Mouse (Mus musculus) ES-E14 (cell line): ENCODE results near the gene Yars2. TPM values are rescaled to one million over a fixed set of nuclear protein-coding genes. Genes with fewer than 3 reads are reported as not detected.
"Not testable (repeated sequence)": the region's sequence is repeated elsewhere in the genome, so short reads cannot be mapped to it uniquely, and the experiment has no call there.

Experiments used
- DNase-seq: peaks from one replicate; pipeline ENCODE4 v3.0.0-alpha.2; 2013; ENCODE audit warnings: low read depth, low spot score
- H3K27ac ChIP-seq: 2 replicates; pipeline ENCODE4 v1.5.1; 2012; ENCODE audit warnings: low read depth, mild to moderate bottlenecking, low read length, moderate library complexity, mixed read lengths; ENCODE audit not compliant: poor library complexity, insufficient read depth, severe bottlenecking
- H3K36me3 ChIP-seq: 2 replicates; pipeline ENCODE4 v1.6.1; 2012; ENCODE audit warnings: mild to moderate bottlenecking, low read length, moderate library complexity, mixed read lengths; ENCODE audit not compliant: control insufficient read depth, poor library complexity, insufficient read depth, severe bottlenecking
- H3K4me1 ChIP-seq, 2 experiments: fragments of 150-350 bp in 1 of 2; sonication (generic) in 1 of 2; 2 replicates each; pipeline ENCODE4 v1.6.1; 2012; ENCODE audit warnings: low read length in 2 of 2, mild to moderate bottlenecking in 1 of 2, mixed read lengths in 1 of 2; ENCODE audit not compliant: control insufficient read depth in 2 of 2, insufficient read depth in 2 of 2, poor library complexity in 1 of 2
- H3K4me3 ChIP-seq, 2 experiments: fragments of 150-350 bp in 1 of 2; sonication (generic) in 1 of 2; 2 replicates each; pipeline ENCODE4 v1.5.1; 2012; ENCODE audit warnings: low read length in 2 of 2, low read depth in 1 of 2, mild to moderate bottlenecking in 1 of 2, mixed read lengths in 1 of 2; ENCODE audit not compliant: insufficient read depth in 1 of 2, poor library complexity in 1 of 2, severe bottlenecking in 1 of 2
- H3K9ac ChIP-seq: 2 replicates; pipeline ENCODE4 v1.6.1; 2012; ENCODE audit warnings: low read depth, mild to moderate bottlenecking, low read length, mixed read lengths; ENCODE audit not compliant: poor library complexity, insufficient read depth, severe bottlenecking
- H3K9me3 ChIP-seq: fragments of 150-350 bp; sonication (generic); 2 replicates; pipeline ENCODE4 v1.6.1; 2012; ENCODE audit warnings: low read depth, mild to moderate bottlenecking, low read length; ENCODE audit not compliant: control insufficient read depth, insufficient read depth
- CHD2 ChIP-seq: IDR thresholded peaks from 2 replicates; pipeline ENCODE4 v1.6.1; 2014; ENCODE audit warnings: mild to moderate bottlenecking, low read depth, low read length, inconsistent platforms
- HCFC1 ChIP-seq: IDR thresholded peaks from 2 replicates; pipeline ENCODE4 v1.6.1; 2012; ENCODE audit warnings: low read length, inconsistent platforms, borderline replicate concordance; ENCODE audit not compliant: insufficient read depth
- MAFK ChIP-seq: IDR thresholded peaks from 2 replicates; pipeline ENCODE4 v1.6.1; 2014; ENCODE audit warnings: mild to moderate bottlenecking, low read depth, low read length, inconsistent platforms; ENCODE audit not compliant: insufficient read depth
- ZC3H11A ChIP-seq: IDR thresholded peaks from 2 replicates; pipeline ENCODE4 v1.6.1; 2012; ENCODE audit warnings: low read depth, mild to moderate bottlenecking, inconsistent platforms, low read length, borderline replicate concordance
- ZNF384 ChIP-seq: IDR thresholded peaks from 2 replicates; pipeline ENCODE4 v1.6.1; 2012; ENCODE audit warnings: low read depth, low read length, inconsistent platforms
- in situ Hi-C, 2 experiments: fragments of 600-800 bp; cut with MboI; formaldehyde crosslinking; loops; one replicate each; pipeline ENCODE4 v1.15.1; 2025; ENCODE audit warnings: low sequenced_read_pairs in 2 of 2, inconsistent platforms in 1 of 2; ENCODE audit not compliant: unreplicated experiment in 2 of 2
- total RNA-seq: library from RNA; depleted of rRNA; stranded (reverse); fragments of 300-350 nt; gene quantifications from 2 replicates; pipeline ENCODE4 v1.2.3, GENCODE M21; 2012; rRNA removed

The Yars2 gene
- total RNA-seq, 1 experiment = 68.6 TPM

- H3K4me3 ChIP-seq = no peak overlapping the region
- no peak overlapping the region for H3K9ac ChIP-seq
- TF ChIP-seq ZNF384 (no peak), ZC3H11A (no peak), CHD2 (no peak), MAFK (no peak)
- no peak for DNase-seq
- H3K9me3 ChIP-seq = no peaks in the 10 kb centered on the region
- no peaks in the 10 kb centered on the region; a peak in 1 of 4 replicates for H3K4me1 ChIP-seq
- H3K36me3 ChIP-seq = peaks cover 13% of the 10 kb centered on the region
- in situ Hi-C loops = no loop called here
- no peak overlapping the region for H3K27ac ChIP-seq
Measured at GRCm38 (mm10) chr16:16325775-16326336, 23.1 kb downstream of the Yars2 start.

- TF ChIP-seq MAFK (no peak), ZNF384 (no peak), CHD2 (no peak), HCFC1 (no peak), ZC3H11A (no peak)
- Histone ChIP-seq H3K4me3 (no peak overlapping the region), H3K9me3 (no peaks in the 10 kb centered on the region), H3K4me1 (0 out of 4 replicates have a peak, but pooled peaks cover 0 to 1% of the 10 kb centered on the region in 2 experiments), H3K27ac (no peak overlapping the region), H3K9ac (no peak overlapping the region), H3K36me3 (peaks cover 4% of the 10 kb centered on the region)
- in situ Hi-C loops = no loop called here
- no peak for DNase-seq
Measured at GRCm38 (mm10) chr16:16346420-16346819, 43.7 kb downstream of the Yars2 start.

DNA sequence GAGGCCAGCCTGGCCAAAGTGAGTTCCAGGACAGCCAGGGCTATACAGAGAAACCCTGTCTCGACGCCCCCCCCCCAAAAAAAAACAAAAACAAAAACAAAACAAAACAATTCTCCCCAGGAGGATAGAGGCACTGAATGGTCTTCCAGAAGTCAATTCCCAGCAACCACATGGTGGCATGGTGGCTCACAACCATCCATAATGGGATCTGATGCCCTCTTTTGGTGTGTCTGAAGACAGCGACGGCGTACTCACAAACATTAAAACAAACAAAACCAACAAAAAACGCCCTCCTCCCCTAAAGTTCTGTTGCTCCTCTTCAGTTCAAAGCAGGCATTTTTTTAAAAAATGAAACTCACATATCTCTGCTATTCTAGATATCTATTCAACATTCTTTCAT lies 55.1 kb downstream of the Yars2 start:
- in situ Hi-C loops = no loop called here
- Histone ChIP-seq H3K36me3 (no peaks in the 10 kb centered on the region), H3K4me3 (peak overlapping the region; percentile 80 to 95), H3K4me1 (no peaks in the 10 kb centered on the region), H3K9ac (peak overlapping the region; percentile 66), H3K9me3 (no peaks in the 10 kb centered on the region), H3K27ac (no peak overlapping the region)
- TF ChIP-seq MAFK = no peak
- TF ChIP-seq ZC3H11A = no peak
- no peak for TF ChIP-seq ZNF384
- no peak for TF ChIP-seq CHD2
- TF ChIP-seq HCFC1 = no peak
- peak; percentile 12 for DNase-seq

DNA sequence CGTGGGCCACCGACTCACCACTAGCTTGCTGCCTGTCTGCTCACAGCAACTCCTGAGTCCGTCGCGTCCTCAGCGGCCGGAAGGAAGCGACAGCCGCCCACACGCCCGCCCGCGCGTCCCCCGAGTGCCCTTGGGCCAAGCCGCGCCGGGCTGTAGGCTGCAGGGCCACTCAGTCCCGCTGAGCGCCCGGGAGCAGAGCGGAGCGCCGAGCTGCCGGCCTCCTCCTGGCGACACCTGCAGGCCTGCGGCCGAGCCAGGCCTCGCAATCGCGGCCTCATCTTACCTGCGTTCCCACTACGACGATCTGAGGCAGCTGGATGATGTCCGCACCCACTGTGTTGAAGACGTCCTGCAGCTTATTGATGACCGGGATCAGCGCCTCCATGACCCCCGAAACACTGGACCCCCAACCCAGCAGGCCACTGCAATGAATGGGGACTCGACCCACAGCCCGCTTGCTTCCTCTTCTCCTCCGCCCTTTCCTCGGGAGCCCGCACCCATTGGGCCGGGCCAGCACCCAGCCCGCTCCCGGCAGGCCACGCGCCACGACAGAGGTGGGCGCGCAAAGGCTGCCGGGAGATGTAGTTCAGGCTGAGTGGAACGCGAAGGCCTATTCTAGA lies 55.8 kb downstream of the Yars2 start, which contains the start of gene Dnm1l:
Gene Dnm1l, minus strand, starts transcription at position 479 of the 620 bp plus-strand sequence.
- no peak for TF ChIP-seq ZC3H11A
- TF ChIP-seq CHD2 = no peak
- TF ChIP-seq ZNF384 = no peak
- peak; percentile 95 for TF ChIP-seq HCFC1
- TF ChIP-seq MAFK = no peak
- Histone ChIP-seq H3K9ac (peak within 1 kb of the TSS; percentile 82), H3K4me3 (peak within 1 kb of the TSS; percentile 80 to 95), H3K36me3 (no peaks in the 10 kb centered on the region), H3K4me1 (no peaks in the 10 kb centered on the region), H3K27ac (peak within 1 kb of the TSS; percentile 60), H3K9me3 (no peaks in the 10 kb centered on the region)
- peak; percentile 86 for DNase-seq
- in situ Hi-C loops = no loop called here

DNA sequence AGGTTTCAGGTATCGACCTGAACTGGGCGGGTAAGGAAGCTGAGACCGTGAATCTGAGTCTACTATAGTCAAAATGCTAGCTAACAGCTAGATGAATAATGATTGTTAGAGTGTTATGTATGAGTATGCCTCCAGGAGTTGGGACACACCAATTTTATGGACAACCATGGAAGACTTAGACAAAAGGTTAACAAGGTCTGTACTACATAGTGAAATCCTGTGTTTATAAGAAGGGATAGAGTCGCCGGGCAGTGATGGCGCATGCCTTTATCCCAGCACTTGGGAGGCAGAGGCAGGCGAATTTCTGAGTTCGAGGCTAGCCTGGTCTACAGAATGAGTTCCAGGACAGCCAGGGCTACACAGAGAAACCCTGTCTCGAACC lies 56.3 kb downstream of the Yars2 start:
- H3K36me3 ChIP-seq, H3K27ac ChIP-seq, H3K4me1 ChIP-seq, H3K9me3 ChIP-seq, H3K9ac ChIP-seq, in situ Hi-C loops, DNase-seq: not testable (repeated sequence)
- H3K4me3 ChIP-seq = peak overlapping the region in 1 of 2 experiments; percentile 95; a peak in 2 of 4 replicates

Other genes starting within 250 kb of the Yars2 start
- 55.8 and 57.7 TPM in 2 replicates for gene Pkp2, start 89.6 kb upstream of the Yars2 start, total RNA-seq
- 91.3 and 105 TPM in 2 replicates for gene Dnm1l, start 56.0 kb downstream of the Yars2 start, total RNA-seq